Mouse (Mus musculus): ENCODE data around the gene Cachd1. TPM values are rescaled to one million over a fixed set of nuclear protein-coding genes. Genes with fewer than 3 reads are reported as not detected.

The Cachd1 gene
- polyA plus RNA-seq, 1 experiment from 2014 or later = 52.5 TPM

- no peaks in the 10 kb centered on the region for H3K27me3 ChIP-seq
- no peak for ATAC-seq (ENCODE audit: insufficient number of reproducible peaks, insufficient read depth, low FRiP score, low TSS enrichment, low read depth)
- 80% methylated on average over 8 of the region's 8 CpGs for WGBS
- no peak overlapping the region for H3K9ac ChIP-seq
- no peak overlapping the region for H3K27ac ChIP-seq
- peaks cover 5% of the 10 kb centered on the region; the same call in 1 of the 2 replicates for H3K36me3 ChIP-seq
- no peak overlapping the region for H3K4me2 ChIP-seq
- H3K9me3 ChIP-seq = no peaks in the 10 kb centered on the region
- no peak overlapping the region for H3K4me3 ChIP-seq
- H3K4me1 ChIP-seq = peaks cover 14% of the 10 kb centered on the region
Measured at GRCm38 (mm10) chr4:100879414-100879813, 102.9 kb downstream of the Cachd1 start.

- Histone ChIP-seq H3K4me3 (no peak overlapping the region), H3K4me2 (no peak overlapping the region), H3K36me3 (peaks cover 5% of the 10 kb centered on the region; the same call in 1 of the 2 replicates), H3K27me3 (no peaks in the 10 kb centered on the region), H3K27ac (no peak overlapping the region), H3K4me1 (peaks cover 20% of the 10 kb centered on the region), H3K9me3 (no peaks in the 10 kb centered on the region), H3K9ac (no peak overlapping the region)
- no peak for ATAC-seq (ENCODE audit: insufficient number of reproducible peaks, insufficient read depth, low FRiP score, low TSS enrichment, low read depth)
- WGBS = 28% methylated on average over 4 of the region's 4 CpGs
Measured at GRCm38 (mm10) chr4:100880075-100880474, 103.6 kb downstream of the Cachd1 start.

GRCm38 (mm10) chr4:100885793-100886742 lies 109.6 kb downstream of the Cachd1 start:
- H3K9me3 ChIP-seq = no peaks in the 10 kb centered on the region
- H3K4me1 ChIP-seq = peaks cover 61% of the 10 kb centered on the region
- peak; percentile 75 for ATAC-seq (ENCODE audit: insufficient number of reproducible peaks, insufficient read depth, low FRiP score, low TSS enrichment, low read depth)
- peaks cover 5% of the 10 kb centered on the region; the same call in 1 of the 2 replicates for H3K36me3 ChIP-seq
- H3K4me3 ChIP-seq = no peak overlapping the region
- H3K27me3 ChIP-seq = no peaks in the 10 kb centered on the region
- peak overlapping the region; percentile 89 for H3K27ac ChIP-seq
- 0 out of 2 replicates have a peak overlapping the region, but pooled peaks have one; percentile 7 for H3K9ac ChIP-seq
- H3K4me2 ChIP-seq = peak overlapping the region; percentile 36
- WGBS = 6% methylated on average over 19 of the region's 19 CpGs

GRCm38 (mm10) chr4:100886743-100887416 lies 110.4 kb downstream of the Cachd1 start:
- 52% methylated on average over 8 of the region's 8 CpGs for WGBS
- Histone ChIP-seq H3K9ac (0 out of 2 replicates have a peak overlapping the region, but pooled peaks have one; percentile 7), H3K27me3 (no peaks in the 10 kb centered on the region), H3K27ac (peak overlapping the region; percentile 89), H3K9me3 (no peaks in the 10 kb centered on the region), H3K4me3 (no peak overlapping the region), H3K4me2 (peak overlapping the region; percentile 36), H3K36me3 (peaks cover 5% of the 10 kb centered on the region; the same call in 1 of the 2 replicates), H3K4me1 (peaks cover 62% of the 10 kb centered on the region)
- no peak for ATAC-seq (ENCODE audit: insufficient number of reproducible peaks, insufficient read depth, low FRiP score, low TSS enrichment, low read depth)

- 31% methylated on average over 7 of the region's 7 CpGs for WGBS
Measured at GRCm38 (mm10) chr4:100890106-100890970, 113.9 kb downstream of the Cachd1 start.

GRCm38 (mm10) chr4:100893739-100894138 lies 117.3 kb downstream of the Cachd1 start:
- Histone ChIP-seq H3K9ac (no peak overlapping the region), H3K4me1 (peaks cover 35% of the 10 kb centered on the region), H3K27me3 (no peaks in the 10 kb centered on the region), H3K4me2 (no peak overlapping the region), H3K4me3 (no peak overlapping the region), H3K27ac (no peak overlapping the region), H3K36me3 (peaks cover 12% of the 10 kb centered on the region), H3K9me3 (no peaks in the 10 kb centered on the region)
- ATAC-seq (ENCODE audit: insufficient number of reproducible peaks, insufficient read depth, low FRiP score, low TSS enrichment, low read depth) = no peak

More at GRCm38 (mm10) chr4:100890106-100890970, 113.9 kb downstream of the Cachd1 start:
- no peaks in the 10 kb centered on the region for H3K9me3 ChIP-seq
- ATAC-seq (ENCODE audit: insufficient number of reproducible peaks, insufficient read depth, low FRiP score, low TSS enrichment, low read depth) = no peak
- H3K27ac ChIP-seq = peak overlapping the region; percentile 39; the same call in 1 of the 2 replicates
- no peak overlapping the region for H3K9ac ChIP-seq
- H3K4me3 ChIP-seq = no peak overlapping the region
- peaks cover 60% of the 10 kb centered on the region for H3K4me1 ChIP-seq
- no peaks in the 10 kb centered on the region for H3K27me3 ChIP-seq
- no peaks in the 10 kb centered on the region for H3K36me3 ChIP-seq
- no peak overlapping the region for H3K4me2 ChIP-seq

GRCm38 (mm10) chr4:100894142-100894541 lies 117.7 kb downstream of the Cachd1 start:
- Histone ChIP-seq H3K36me3 (peaks cover 16% of the 10 kb centered on the region), H3K9ac (no peak overlapping the region), H3K27me3 (no peaks in the 10 kb centered on the region), H3K4me3 (no peak overlapping the region), H3K9me3 (no peaks in the 10 kb centered on the region), H3K4me1 (peaks cover 31% of the 10 kb centered on the region), H3K27ac (no peak overlapping the region), H3K4me2 (no peak overlapping the region)
- 64% methylated on average over 2 of the region's 2 CpGs for WGBS
- no peak for ATAC-seq (ENCODE audit: insufficient number of reproducible peaks, insufficient read depth, low FRiP score, low TSS enrichment, low read depth)

GRCm38 (mm10) chr4:100896260-100897010 lies 120.0 kb downstream of the Cachd1 start:
- no peak overlapping the region for H3K4me3 ChIP-seq
- no peaks in the 10 kb centered on the region for H3K9me3 ChIP-seq
- H3K9ac ChIP-seq = no peak overlapping the region
- WGBS = 79% methylated on average over 8 of the region's 8 CpGs
- H3K4me2 ChIP-seq = no peak overlapping the region
- H3K4me1 ChIP-seq = peaks cover 13% of the 10 kb centered on the region; the same call in 1 of the 2 replicates
- no peaks in the 10 kb centered on the region for H3K27me3 ChIP-seq
- ATAC-seq (ENCODE audit: insufficient number of reproducible peaks, insufficient read depth, low FRiP score, low TSS enrichment, low read depth) = no peak
- H3K27ac ChIP-seq = no peak overlapping the region
- peaks cover 25% of the 10 kb centered on the region for H3K36me3 ChIP-seq

GRCm38 (mm10) chr4:100897943-100898342 lies 121.5 kb downstream of the Cachd1 start:
- peaks cover 31% of the 10 kb centered on the region for H3K36me3 ChIP-seq
- no peak overlapping the region for H3K9ac ChIP-seq
- H3K4me1 ChIP-seq = peaks cover 10% of the 10 kb centered on the region; the same call in 1 of the 2 replicates
- H3K4me3 ChIP-seq = no peak overlapping the region
- H3K27ac ChIP-seq = no peak overlapping the region
- WGBS = 87% methylated on average over 3 of the region's 3 CpGs
- no peak overlapping the region for H3K4me2 ChIP-seq
- H3K9me3 ChIP-seq = no peaks in the 10 kb centered on the region
- ATAC-seq (ENCODE audit: insufficient number of reproducible peaks, insufficient read depth, low FRiP score, low TSS enrichment, low read depth) = no peak
- H3K27me3 ChIP-seq = no peaks in the 10 kb centered on the region

- 45% methylated on average over 9 of the region's 9 CpGs for WGBS
- no peaks in the 10 kb centered on the region for H3K27me3 ChIP-seq
- ATAC-seq (ENCODE audit: insufficient number of reproducible peaks, insufficient read depth, low FRiP score, low TSS enrichment, low read depth) = 0 out of 2 replicates have a peak, but pooled peaks have one; percentile 52
- H3K9me3 ChIP-seq = no peaks in the 10 kb centered on the region
- no peak overlapping the region for H3K4me2 ChIP-seq
- peak overlapping the region; percentile 41; the same call in 1 of the 2 replicates for H3K27ac ChIP-seq
- H3K36me3 ChIP-seq = no peaks in the 10 kb centered on the region
- no peak overlapping the region for H3K4me3 ChIP-seq
- H3K9ac ChIP-seq = no peak overlapping the region
- peaks cover 52% of the 10 kb centered on the region for H3K4me1 ChIP-seq
Measured at GRCm38 (mm10) chr4:100909694-100910340, 133.3 kb downstream of the Cachd1 start.

Data from embryonic facial prominence, embryonic 13.5 days (tissue).